Mouse (Mus musculus) hindbrain, embryonic 16.5 days (tissue): ENCODE results near the gene Grip2. TPM values are rescaled to one million over a fixed set of nuclear protein-coding genes. Genes with fewer than 3 reads are reported as not detected.
A peak's percentile ranks its signal among the peaks of the same experiment; 100 is the strongest.

Experiments
- ATAC-seq: fragments of 200-750 bp; cut with Nextera tagmentation; 2 replicates; pipeline ENCODE4 v1.8.0; 2017; ENCODE audit warnings: moderate TSS enrichment, moderate library complexity
- H3K27ac ChIP-seq: fragments of 300-500 bp; sonication (generic); 2 replicates; pipeline ENCODE4 v1.5.1; 2014; ENCODE audit warnings: low read depth, mild to moderate bottlenecking, control low read depth, low read length, moderate library complexity
- H3K27me3 ChIP-seq: fragments of 300-500 bp; sonication (generic); replicated peaks from 2 replicates; pipeline ENCODE4 v1.6.1; 2014; ENCODE audit warnings: low read length; ENCODE audit not compliant: control insufficient read depth, insufficient read depth
- H3K36me3 ChIP-seq: fragments of 300-500 bp; sonication (generic); 2 replicates; pipeline ENCODE4 v1.6.1; 2014; ENCODE audit warnings: mild to moderate bottlenecking, low read length, moderate library complexity, mixed read lengths; ENCODE audit not compliant: control insufficient read depth, insufficient read depth
- H3K4me1 ChIP-seq: fragments of 300-500 bp; sonication (generic); 2 replicates; pipeline ENCODE4 v1.6.1; 2014; ENCODE audit warnings: low read depth, low read length; ENCODE audit not compliant: control insufficient read depth, insufficient read depth
- H3K4me2 ChIP-seq: fragments of 300-500 bp; sonication (generic); 2 replicates; pipeline ENCODE4 v1.6.1; 2014; ENCODE audit warnings: mild to moderate bottlenecking, low read length, control low read depth, moderate library complexity
- H3K4me3 ChIP-seq: fragments of 300-500 bp; sonication (generic); 2 replicates; pipeline ENCODE4 v1.5.1; 2014; ENCODE audit warnings: mild to moderate bottlenecking, low read length, control low read depth, moderate library complexity
- H3K9ac ChIP-seq: fragments of 300-500 bp; sonication (generic); 2 replicates; pipeline ENCODE4 v1.6.1; 2014; ENCODE audit warnings: low read depth, mild to moderate bottlenecking, control low read depth, low read length, moderate library complexity
- H3K9me3 ChIP-seq: fragments of 300-500 bp; sonication (generic); 2 replicates; pipeline ENCODE4 v1.6.1; 2014; ENCODE audit warnings: mild to moderate bottlenecking, low read length, moderate library complexity; ENCODE audit not compliant: control insufficient read depth
- WGBS: fragments of 180-500 bp; shearing (Covaris S2); extraction: QIAGEN DNeasy Blood & Tissue Kit; methylation state at CpG from one replicate; pipeline ENCODE4 v1.1.7; 2014; 5-methylcytosine and 5-hydroxymethylcytosine counted together
- polyA plus RNA-seq: library from polyadenylated mRNA; unstranded; fragments of >200 nt; fragmentation: Nextera tagmentation; extraction: Ambion mirVana; gene quantifications from 2 replicates; pipeline ENCODE4 v1.2.1, GENCODE M21; 2015

Gene Grip2
- polyA plus RNA-seq, 1 experiment from 2014 or later, result 6.3 TPM

DNA sequence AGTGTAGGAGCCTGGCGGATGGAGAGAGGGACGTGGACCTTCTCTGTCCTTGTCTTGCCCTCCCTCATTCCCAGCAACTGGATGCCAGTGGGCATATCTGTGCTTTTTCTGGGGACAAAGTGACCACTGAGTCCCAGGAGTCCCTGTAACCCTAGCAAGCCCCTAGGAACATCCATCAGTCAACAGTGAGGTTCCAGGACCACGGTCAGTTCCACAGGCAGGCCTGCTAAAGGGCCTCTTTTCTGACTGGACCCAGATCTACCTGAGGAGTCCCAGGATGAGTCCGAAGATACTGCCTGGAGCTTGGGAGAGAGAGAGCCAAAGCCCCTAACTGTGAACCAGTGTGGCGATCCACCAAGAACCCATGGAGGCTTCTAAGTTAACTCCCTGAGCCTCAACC, 53.1 kb downstream of the Grip2 start:
- Histone ChIP-seq H3K4me1 (no peaks in the 10 kb centered on the region), H3K4me3 (no peak overlapping the region), H3K9me3 (0 out of 2 replicates have a peak, but pooled peaks cover 4% of the 10 kb centered on the region), H3K4me2 (no peak overlapping the region), H3K27ac (no peak overlapping the region), H3K9ac (no peak overlapping the region), H3K27me3 (no peaks in the 10 kb centered on the region), H3K36me3 (peaks cover 8% of the 10 kb centered on the region)
- WGBS, result 86% methylated on average over 5 of the region's 5 CpGs
- no peak for ATAC-seq

DNA sequence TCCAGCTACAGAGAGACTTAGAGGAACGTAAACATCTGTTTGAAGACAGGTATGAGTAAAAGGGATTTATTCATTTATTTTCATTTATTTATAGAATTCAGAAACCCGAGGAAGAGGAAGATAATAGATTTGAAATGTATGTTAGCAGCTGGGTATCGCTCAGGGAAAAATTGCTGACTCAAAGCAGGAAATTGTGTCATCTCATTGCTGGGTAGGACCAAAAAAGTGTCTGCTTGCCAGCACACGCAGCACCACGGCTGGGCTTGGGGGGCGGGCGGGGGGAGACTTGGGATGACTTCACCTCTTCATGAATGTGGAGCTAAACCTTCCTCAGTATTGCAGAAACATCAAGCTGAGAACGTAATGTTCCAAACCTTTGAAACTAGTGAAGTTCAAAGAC, 59.5 kb downstream of the Grip2 start:
- Histone ChIP-seq H3K4me2 (no peak overlapping the region), H3K9me3 (0 out of 2 replicates have a peak, but pooled peaks cover 4% of the 10 kb centered on the region), H3K36me3 (peaks cover 8% of the 10 kb centered on the region), H3K4me1 (no peaks in the 10 kb centered on the region), H3K9ac (no peak overlapping the region), H3K27ac (no peak overlapping the region), H3K4me3 (no peak overlapping the region), H3K27me3 (no peaks in the 10 kb centered on the region)
- no peak for ATAC-seq
- WGBS, result 88% methylated on average over 8 of the region's 8 CpGs

DNA sequence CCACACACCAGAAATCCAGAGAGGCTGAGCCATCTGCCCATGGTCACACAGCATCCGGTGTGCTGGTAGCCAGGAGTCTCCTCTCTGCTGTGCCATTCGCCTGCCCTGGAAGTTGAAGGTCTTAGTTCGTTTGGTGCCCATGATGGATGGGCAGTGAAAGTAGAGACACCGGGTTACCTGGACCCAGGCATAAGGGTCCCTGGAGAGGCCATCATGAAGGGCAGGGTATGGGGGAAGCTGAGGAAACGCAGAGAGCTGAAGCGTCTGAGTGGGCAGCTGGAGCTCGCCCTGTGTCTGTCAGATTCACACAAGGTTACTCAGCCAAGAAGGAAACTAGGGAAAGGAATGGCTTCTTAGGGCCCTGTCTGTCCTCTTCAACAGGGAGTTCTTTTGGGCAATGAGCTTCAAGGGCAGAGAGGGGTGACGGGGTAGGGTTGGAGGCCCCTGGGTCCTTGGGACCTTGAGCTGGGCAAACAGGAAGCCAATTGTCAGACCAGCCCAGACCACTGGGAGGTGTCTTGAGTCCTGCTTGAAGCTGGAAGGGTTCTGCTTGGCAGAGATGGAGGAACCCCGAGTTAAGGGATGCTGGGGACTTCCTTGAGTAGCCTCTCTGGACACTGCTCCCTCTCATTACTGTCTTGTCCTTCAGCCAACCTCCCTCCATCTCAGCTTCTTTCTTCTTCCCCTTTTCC, 64.9 kb downstream of the Grip2 start:
- H3K9me3 ChIP-seq, result no peaks in the 10 kb centered on the region
- no peaks in the 10 kb centered on the region for H3K27me3 ChIP-seq
- H3K9ac ChIP-seq, result no peak overlapping the region
- H3K4me1 ChIP-seq, result no peaks in the 10 kb centered on the region
- no peak overlapping the region for H3K4me3 ChIP-seq
- no peak for ATAC-seq
- peaks cover 8% of the 10 kb centered on the region for H3K36me3 ChIP-seq
- no peak overlapping the region for H3K27ac ChIP-seq
- WGBS, result 79% methylated on average over 9 of the region's 9 CpGs
- H3K4me2 ChIP-seq, result no peak overlapping the region

DNA sequence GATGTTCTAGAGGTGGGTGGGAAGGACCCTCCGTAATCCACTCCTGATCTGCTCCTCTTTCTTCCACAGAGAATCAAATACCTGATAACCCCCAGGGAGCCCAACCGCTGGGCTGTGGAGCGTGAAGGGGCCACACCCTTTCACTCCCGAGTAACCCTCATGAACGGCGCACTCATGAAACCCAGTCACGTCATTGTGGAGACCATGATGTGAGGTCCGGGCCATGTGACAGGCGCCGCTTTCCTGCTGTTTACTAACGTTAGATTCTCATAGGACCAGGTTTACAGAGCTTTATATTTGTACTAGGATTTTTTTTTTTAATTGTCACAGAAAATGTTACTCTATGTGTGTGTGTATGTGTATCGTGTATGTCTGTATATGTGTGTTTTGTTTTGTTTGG, 72.2 kb downstream of the Grip2 start:
- H3K36me3 ChIP-seq, result peaks cover 20% of the 10 kb centered on the region

DNA sequence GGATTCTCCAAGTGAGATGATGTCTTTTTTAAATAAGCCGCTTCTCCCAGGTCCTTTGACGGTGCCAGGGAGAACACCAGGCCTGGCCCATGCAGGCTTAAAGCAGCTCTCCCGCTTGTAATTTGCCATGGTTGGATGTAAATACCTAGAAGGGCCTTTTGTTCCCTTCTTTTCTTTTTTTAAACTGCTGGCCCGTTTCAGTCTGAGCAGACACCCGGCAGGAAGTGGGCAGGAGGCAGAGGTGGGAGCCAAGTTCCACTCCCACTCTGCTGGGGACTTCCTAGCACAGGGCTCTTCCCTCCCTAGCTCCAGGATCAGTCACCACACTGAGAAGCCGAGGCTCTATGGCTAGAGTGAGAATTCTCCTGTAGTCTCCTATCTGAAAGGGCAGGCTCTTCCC, 73.0 kb downstream of the Grip2 start:
- Histone ChIP-seq H3K36me3 (peaks cover 20% of the 10 kb centered on the region), H3K27ac (no peak overlapping the region; the same call in 1 of the 2 replicates), H3K4me2 (no peak overlapping the region), H3K27me3 (no peaks in the 10 kb centered on the region), H3K9me3 (no peaks in the 10 kb centered on the region), H3K9ac (no peak overlapping the region; the same call in 1 of the 2 replicates), H3K4me1 (no peaks in the 10 kb centered on the region; the same call in 1 of the 2 replicates), H3K4me3 (no peak overlapping the region)
- ATAC-seq, result no peak
- 42% methylated on average over 6 of the region's 6 CpGs for WGBS

More for the DNA sequence above, 72.2 kb downstream of the Grip2 start:
- Histone ChIP-seq H3K9me3 (no peaks in the 10 kb centered on the region), H3K4me1 (no peaks in the 10 kb centered on the region; the same call in 1 of the 2 replicates), H3K27ac (no peak overlapping the region), H3K4me2 (no peak overlapping the region), H3K4me3 (no peak overlapping the region), H3K9ac (no peak overlapping the region), H3K27me3 (no peaks in the 10 kb centered on the region)
- ATAC-seq, result no peak
- 75% methylated on average over 12 of the region's 12 CpGs for WGBS

DNA sequence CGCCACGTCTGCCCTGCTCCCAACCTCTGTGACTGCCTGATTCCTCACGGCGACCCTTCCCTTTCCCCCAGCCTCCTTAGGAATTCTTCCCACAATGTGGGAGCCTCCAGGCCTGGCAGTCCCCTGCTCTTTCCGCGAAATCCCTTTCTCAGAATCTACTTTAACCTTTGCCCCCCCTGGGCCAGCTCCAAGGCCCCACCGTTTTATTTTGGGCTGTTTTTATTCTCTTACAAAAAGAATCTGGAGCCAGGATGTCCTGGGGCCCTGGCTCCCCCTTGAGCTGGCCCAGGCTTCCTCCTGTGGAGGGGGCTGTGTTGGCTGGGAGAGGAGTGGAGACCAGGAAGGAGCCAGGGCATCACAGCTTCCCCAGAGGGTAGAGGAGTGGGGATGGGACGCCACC, 74.2 kb downstream of the Grip2 start:
- Histone ChIP-seq H3K36me3 (peaks cover 29% of the 10 kb centered on the region), H3K27me3 (no peaks in the 10 kb centered on the region), H3K27ac (no peak overlapping the region; the same call in 1 of the 2 replicates), H3K9ac (no peak overlapping the region), H3K9me3 (no peaks in the 10 kb centered on the region), H3K4me2 (no peak overlapping the region), H3K4me3 (no peak overlapping the region), H3K4me1 (no peaks in the 10 kb centered on the region; the same call in 1 of the 2 replicates)
- ATAC-seq, result peak; percentile 48; the same call in 1 of the 2 replicates
- 47% methylated on average over 8 of the region's 8 CpGs for whole genome bisulfite sequencing

DNA sequence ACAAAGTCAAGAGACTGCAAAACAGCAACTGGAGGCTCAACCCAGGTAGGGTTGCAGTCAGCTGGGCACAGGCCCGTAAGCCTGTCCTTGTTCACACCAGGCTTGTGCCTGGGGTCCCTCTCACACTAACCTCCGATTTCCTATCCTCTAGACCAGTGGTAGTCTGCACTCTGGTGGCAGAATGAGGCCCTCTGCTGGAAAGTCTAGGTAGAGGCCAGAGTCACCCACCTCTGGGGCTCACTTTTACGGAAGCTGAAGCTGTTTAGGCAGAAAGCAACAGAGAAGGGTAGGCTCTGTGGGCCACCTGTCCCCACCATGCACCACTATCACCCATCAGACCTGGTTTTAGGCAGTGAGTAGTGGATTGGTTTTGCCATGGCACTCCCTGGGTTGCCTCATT, 76.1 kb downstream of the Grip2 start:
- ATAC-seq, result no peak
- peaks cover 36% of the 10 kb centered on the region for H3K36me3 ChIP-seq
- H3K4me3 ChIP-seq, result no peak overlapping the region
- H3K4me2 ChIP-seq, result no peak overlapping the region
- no peaks in the 10 kb centered on the region for H3K27me3 ChIP-seq
- 79% methylated on average over 3 of the region's 3 CpGs for whole genome bisulfite sequencing
- H3K4me1 ChIP-seq, result no peaks in the 10 kb centered on the region; the same call in 1 of the 2 replicates
- H3K9ac ChIP-seq, result no peak overlapping the region
- no peaks in the 10 kb centered on the region for H3K9me3 ChIP-seq
- no peak overlapping the region for H3K27ac ChIP-seq

DNA sequence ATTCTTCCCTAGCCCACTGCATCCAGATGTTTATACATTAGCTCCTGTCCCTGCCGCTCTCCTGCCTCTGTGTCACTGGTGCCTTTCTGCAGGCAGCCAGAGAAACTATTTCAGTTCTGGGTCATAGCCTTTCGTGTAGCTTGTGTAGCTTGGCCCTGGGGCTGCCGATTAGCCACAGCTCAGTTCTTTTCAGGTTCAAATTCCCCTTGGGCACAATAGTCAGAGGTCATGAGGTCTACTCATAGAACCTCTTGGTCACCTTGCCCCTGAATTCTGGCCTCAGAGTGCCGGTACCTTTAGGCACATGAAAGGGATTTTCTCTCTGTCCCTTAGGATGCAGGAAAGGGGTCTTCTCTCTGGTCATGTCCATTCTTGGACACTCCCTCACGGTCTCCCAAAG, 80.3 kb downstream of the Grip2 start:
- H3K36me3 ChIP-seq, result peaks cover 35% of the 10 kb centered on the region

DNA sequence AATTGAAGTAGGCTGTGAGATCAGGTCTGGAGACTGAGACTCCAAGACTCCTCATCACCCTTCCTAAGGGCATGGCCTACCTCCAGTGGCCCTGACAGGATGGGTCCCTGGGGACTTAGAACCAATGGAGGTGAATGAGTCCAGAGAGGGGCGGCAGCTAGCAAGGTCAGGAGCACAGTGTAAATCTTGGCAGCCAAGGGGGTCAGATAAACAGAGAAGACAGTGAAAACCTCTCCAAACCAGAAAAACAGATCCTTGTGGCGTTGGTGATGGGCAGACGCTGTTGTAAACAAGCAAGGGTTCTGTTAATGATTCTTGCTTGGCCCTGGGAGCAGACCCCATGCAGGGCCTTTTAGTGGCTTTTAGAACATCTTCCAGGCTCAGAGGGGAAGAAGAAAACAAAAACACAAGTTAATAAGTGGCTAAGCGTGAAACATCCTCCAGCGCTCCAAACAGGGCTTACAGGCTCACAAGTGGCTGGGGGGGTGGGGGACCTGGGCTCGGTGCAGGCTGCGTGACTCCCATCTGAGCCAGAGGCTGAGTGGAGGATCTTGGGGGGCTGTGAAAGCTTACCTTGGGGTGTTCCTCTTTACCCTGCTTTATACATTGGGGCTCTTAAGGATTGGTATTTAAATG, 81.0 kb downstream of the Grip2 start:
- no peak overlapping the region for H3K27ac ChIP-seq
- H3K9ac ChIP-seq, result no peak overlapping the region
- no peaks in the 10 kb centered on the region for H3K4me1 ChIP-seq
- H3K4me2 ChIP-seq, result no peak overlapping the region
- H3K4me3 ChIP-seq, result no peak overlapping the region
- H3K27me3 ChIP-seq, result no peaks in the 10 kb centered on the region
- 44% methylated on average over 7 of the region's 7 CpGs for WGBS
- no peaks in the 10 kb centered on the region for H3K9me3 ChIP-seq
- ATAC-seq, result no peak
- H3K36me3 ChIP-seq, result peaks cover 39% of the 10 kb centered on the region

More for the DNA sequence above, 80.3 kb downstream of the Grip2 start:
- Histone ChIP-seq H3K4me2 (no peak overlapping the region), H3K9ac (no peak overlapping the region), H3K9me3 (no peaks in the 10 kb centered on the region), H3K27ac (no peak overlapping the region), H3K27me3 (no peaks in the 10 kb centered on the region), H3K4me1 (no peaks in the 10 kb centered on the region), H3K4me3 (no peak overlapping the region)
- 66% methylated on average over 5 of the region's 5 CpGs for WGBS
- ATAC-seq, result no peak
